Mouse (Mus musculus): ENCODE measurements around the gene Slco1b2.
"Not testable (repeated sequence)": the region's sequence is repeated elsewhere in the genome, so short reads cannot be mapped to it uniquely, and the experiment has no call there.

Gene Slco1b2

DNA sequence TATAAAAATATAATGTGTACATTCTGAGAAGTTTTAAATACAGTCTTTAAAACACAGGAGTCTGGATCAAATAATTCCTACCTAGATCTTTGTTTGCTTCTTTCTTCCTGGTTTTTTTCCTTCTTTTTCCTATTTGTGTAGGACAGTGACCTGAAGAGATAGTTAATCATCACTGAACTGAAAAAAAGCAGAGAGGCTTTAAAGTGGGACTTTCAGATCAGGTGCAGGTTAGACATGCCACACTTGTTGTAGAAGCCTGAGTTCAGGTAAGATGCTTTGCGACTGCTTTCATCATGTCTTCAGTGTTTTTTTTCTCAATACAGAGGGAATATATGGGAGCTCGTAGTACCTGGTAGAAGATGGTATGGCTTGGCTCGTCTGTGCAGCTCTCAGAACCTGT lies at the start of gene Slco1b2:
Slco1b2 (plus strand) TSS at position 228 of the 400 bp plus-strand sequence.
- DNase-seq (ENCODE audit: low spot score in 2 of 2): no peak

DNA sequence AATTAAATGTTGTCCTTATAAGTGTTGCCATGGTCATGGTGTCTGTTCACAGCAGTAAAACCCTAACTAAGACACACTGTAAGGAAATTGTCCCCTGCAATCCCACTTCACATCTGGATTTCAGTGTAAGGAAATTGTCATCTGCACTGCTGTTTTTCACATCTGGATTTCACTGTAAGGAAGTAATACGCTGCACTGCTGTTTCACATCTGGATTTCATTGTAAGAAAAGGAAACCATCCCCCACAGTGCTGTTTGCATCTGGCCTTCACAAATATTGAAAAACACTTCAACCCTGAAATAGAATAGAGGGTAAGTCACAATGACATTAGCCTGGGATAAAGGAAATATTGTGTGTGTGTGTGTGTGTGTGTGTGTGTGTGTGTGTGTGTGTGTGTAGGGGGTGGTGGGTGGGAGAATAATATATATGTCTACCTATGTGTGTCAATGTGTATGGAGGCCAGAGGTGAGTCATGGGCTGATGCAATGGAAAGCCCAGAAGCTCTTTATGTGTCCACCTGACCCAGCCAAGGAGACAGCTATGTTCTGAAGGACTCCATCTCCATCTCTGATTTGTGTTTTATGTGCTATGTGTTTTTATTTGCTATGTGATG lies 44.4 kb upstream of the Slco1b2 start:
- no peak for DNase-seq (ENCODE audit: low spot score in 2 of 2)

GRCm38 (mm10) chr6:141590002-141590401 lies 39.3 kb upstream of the Slco1b2 start:
- DNase-seq (ENCODE audit: low spot score in 2 of 2): no peak

DNA sequence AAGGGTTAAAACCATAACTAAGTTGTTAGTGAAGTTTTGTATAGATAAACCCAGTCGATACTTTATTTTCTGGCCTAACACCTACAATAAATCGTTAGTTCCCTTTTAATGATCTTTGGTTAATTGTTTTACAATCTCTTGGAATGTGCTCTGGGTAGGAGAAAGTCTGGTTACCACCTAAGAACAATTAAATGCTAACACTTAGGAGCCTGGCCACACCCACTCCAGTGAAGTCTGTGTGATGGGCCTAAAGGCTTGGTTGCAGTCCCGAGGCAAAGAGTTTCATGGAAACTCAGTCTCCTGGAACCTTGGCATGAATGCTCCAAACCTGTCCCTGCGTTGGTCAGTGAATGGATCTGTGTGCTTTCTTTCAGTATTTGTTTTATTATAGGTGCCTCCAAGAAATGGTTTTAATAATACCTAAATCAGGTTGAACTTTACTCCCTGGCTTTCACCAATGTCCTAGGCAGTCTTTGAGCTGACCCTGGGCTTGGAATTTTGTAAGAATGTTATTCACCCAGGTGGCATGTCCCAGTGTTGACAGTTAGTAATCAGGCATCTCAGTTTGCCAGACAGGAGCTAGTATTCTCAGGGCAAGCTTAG lies 38.6 kb upstream of the Slco1b2 start:
- not testable (repeated sequence) for DNase-seq (ENCODE audit: low spot score in 2 of 2)

- no peak for DNase-seq (ENCODE audit: low spot score in 2 of 2)
Measured at GRCm38 (mm10) chr6:141596081-141596480, 33.2 kb upstream of the Slco1b2 start.

DNA sequence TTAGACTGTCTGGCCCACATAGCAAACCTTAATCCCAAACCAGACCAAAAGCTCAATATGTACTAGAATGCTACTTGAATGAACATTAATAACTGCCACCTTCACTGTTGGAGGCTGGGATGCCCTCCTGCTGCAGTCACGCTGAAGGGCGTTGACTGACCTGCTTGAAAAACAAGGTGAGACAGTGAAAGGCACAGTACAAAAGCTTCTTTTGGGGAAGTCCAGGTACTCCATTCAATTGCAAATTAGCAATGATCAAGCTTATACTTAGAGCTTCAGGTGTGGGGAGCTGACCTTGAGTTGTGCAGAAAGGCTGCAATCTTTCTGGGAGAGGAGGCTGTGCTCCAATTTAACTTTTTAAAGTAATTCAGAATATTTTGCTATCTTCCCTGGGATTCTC lies 32.3 kb upstream of the Slco1b2 start:
- no peak for DNase-seq (ENCODE audit: low spot score in 2 of 2)

- no peak for DNase-seq (ENCODE audit: low spot score in 2 of 2)
Measured at GRCm38 (mm10) chr6:141600940-141601339, 28.4 kb upstream of the Slco1b2 start.

DNA sequence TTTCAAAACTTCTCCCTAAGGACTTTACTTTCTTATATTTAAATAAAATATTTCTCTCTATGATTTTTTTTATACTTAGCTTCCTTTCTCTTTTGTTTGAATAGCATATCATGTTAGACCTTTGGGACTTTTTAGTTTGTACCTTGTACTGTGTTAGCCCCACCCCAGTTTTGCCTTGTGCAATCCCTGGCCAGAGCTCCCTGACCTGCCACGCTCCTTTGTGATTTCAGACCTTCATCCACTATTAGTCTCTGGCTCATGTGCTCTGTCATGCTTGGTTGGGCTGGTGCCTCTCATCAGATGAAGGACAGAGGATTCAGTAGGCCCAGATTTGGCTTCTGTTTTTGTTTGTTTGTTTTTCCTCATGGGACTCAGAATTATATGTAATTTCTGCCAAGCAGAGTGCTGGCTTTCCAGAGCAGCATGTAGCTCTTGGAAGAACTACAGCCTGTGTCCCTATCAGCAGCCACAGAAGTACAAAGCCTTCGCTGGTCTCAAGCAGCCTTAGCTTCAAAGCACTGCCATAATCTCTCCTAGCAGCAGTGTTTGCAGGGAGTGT lies 18.5 kb upstream of the Slco1b2 start:
- no peak for DNase-seq (ENCODE audit: low spot score in 2 of 2)

DNA sequence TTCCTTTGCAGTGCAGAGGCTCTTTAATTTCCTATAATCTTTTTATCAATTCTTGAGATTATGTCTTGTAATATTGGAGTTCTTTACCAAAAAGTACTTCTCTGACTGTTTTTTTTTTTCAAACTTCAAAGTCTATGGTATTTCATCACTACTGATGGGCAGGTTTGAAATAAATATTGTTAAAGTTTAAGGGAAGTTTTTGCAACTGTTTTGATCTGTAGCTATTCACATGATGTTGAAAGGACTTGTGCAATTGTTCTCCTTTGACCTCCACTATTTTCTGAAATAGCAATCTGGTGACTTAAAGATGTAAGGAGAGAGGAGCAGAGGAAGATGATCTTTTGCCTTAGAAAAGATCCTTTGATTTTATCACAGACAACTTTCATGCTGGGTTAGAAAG lies 15.3 kb upstream of the Slco1b2 start:
- no peak for DNase-seq (ENCODE audit: low spot score in 2 of 2)

DNA sequence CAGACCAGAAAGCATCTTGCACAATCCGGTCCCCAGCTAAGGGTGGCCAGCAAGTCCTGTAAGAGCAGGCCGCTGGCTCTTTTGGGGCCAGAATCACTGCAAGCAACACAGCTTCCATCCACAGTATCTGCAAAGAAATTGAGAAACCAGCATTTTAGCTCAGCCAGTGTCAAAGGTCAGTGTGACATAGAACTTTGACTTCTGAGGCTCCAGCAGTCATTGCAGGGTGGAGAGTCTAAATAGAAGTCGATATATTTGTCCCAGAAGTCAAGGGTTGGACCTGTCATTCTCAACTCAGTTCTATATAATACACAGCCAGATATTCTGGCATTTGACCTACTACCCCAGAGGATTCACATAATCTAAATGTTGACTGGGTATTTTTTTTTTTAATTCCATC lies 14.0 kb upstream of the Slco1b2 start:
- no peak for DNase-seq (ENCODE audit: low spot score in 2 of 2)

- DNase-seq (ENCODE audit: low spot score in 2 of 2): no peak
Measured at GRCm38 (mm10) chr6:141632935-141633334, 3.6 kb downstream of the Slco1b2 start.

- no peak for DNase-seq (ENCODE audit: low spot score in 2 of 2)
Measured at GRCm38 (mm10) chr6:141635250-141635649, 5.9 kb downstream of the Slco1b2 start.

- no peak for DNase-seq (ENCODE audit: low spot score in 2 of 2)
Measured at GRCm38 (mm10) chr6:141640639-141641038, 11.3 kb downstream of the Slco1b2 start.

- DNase-seq (ENCODE audit: low spot score in 2 of 2): no peak
Measured at GRCm38 (mm10) chr6:141687008-141687407, 57.7 kb downstream of the Slco1b2 start.

DNA sequence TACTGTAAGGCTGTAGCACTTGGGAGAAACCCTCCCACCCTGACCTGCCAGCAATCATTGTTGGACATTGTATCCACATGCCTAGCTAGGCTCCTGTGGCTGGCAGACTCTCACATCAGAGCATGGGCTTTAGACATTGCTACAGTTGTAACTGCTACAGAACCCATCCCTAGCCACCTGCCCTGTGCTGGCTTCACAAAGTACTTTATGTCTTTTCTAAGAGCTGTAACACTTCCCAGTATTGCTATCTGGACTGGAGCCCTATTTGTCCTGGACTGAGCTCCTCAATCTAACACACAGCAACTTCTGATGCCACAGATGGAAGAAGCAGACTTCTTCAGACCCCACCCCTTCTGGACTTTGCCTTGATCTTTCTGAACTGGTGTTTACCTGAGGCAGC lies 61.9 kb downstream of the Slco1b2 start:
- no peak for DNase-seq (ENCODE audit: low spot score in 2 of 2)

Data from right cerebral cortex, postnatal 36 days (tissue).